Mouse (Mus musculus) brain, embryonic 14.5 days (tissue): ENCODE results near the gene Plekha6. TPM values are rescaled to one million over a fixed set of nuclear protein-coding genes. Genes with fewer than 3 reads are reported as not detected.

Source experiments
- DNase-seq: peaks from one replicate; pipeline ENCODE4 v3.0.0-alpha.2; 2011; ENCODE audit warnings: low read depth
- CTCF ChIP-seq: fragments of 200-500 bp; IDR thresholded peaks from 2 replicates; pipeline ENCODE4 v1.5.1; 2012; ENCODE audit warnings: inconsistent platforms, mild to moderate bottlenecking, moderate library complexity, borderline replicate concordance; ENCODE audit not compliant: insufficient read depth, insufficient read length; ENCODE audit errors: extremely low read depth
- POLR2A ChIP-seq: fragments of 200-500 bp; IDR thresholded peaks from 2 replicates; pipeline ENCODE4 v1.6.1; 2012; ENCODE audit warnings: mild to moderate bottlenecking, inconsistent platforms, borderline replicate concordance; ENCODE audit not compliant: poor library complexity, insufficient read depth, insufficient read length, severe bottlenecking; ENCODE audit errors: extremely low read depth
- polyA plus RNA-seq: library from polyadenylated mRNA; depleted of rRNA; stranded (reverse); fragments of >200 nt; gene quantifications from 2 replicates; pipeline ENCODE4 v1.2.3, GENCODE M21; 2012

Plekha6 gene
- polyA plus RNA-seq, 1 experiment: 78.3 TPM

- no peak for TF ChIP-seq CTCF
- TF ChIP-seq POLR2A: no peak
- DNase-seq: peak; percentile 97
These were observed 24.1 kb downstream of the Plekha6 start for GRCm38 (mm10) chr1:133187948-133188680.

- no peak for DNase-seq
- TF ChIP-seq CTCF (no peak), POLR2A (no peak)
These were observed 24.7 kb downstream of the Plekha6 start for GRCm38 (mm10) chr1:133188719-133189118.

DNA sequence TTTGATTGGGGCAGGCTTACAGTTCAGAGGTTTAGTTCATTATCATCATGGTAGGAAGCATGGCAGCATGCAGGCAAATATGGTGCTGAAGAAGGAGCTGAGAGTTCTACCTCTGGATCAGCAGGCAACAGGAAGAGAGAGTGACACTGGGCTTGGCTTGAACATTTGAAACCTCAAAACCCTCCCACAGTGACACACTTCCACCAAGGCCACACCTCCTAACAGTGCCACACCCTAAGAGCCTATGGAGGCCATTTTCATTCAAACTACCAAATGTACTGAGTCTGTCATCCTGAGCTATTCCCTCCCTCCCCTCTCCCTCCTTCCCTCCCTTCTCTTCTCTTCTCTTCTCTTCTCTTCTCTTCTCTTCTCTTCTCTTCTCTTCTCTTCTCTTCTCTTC lies 25.5 kb downstream of the Plekha6 start:
- no peak for DNase-seq
- no peak for TF ChIP-seq POLR2A
- TF ChIP-seq CTCF: no peak

GRCm38 (mm10) chr1:133190550-133190949 lies 26.5 kb downstream of the Plekha6 start:
- DNase-seq: no peak
- no peak for TF ChIP-seq CTCF
- no peak for TF ChIP-seq POLR2A

DNA sequence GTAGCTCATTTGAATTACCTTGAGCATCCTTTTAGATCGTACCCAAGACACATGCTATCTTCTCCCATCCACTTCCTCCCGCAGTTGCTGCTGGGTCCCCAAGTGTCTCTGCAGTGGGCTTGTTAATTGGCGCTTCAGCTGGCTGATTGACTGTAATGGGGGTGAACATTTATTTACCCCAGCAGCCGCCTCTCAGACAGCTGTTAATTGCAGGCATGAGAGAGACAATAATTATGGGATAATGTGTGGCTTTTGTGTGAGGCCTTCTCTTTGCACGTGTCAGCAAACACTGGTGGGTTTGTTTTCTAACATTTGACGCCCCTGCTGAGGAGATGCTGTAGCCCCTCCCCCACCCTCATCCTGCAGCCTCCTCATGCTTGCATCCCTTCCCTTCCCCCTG lies 32.2 kb downstream of the Plekha6 start:
- TF ChIP-seq CTCF (no peak), POLR2A (no peak)
- DNase-seq: peak; percentile 92

DNA sequence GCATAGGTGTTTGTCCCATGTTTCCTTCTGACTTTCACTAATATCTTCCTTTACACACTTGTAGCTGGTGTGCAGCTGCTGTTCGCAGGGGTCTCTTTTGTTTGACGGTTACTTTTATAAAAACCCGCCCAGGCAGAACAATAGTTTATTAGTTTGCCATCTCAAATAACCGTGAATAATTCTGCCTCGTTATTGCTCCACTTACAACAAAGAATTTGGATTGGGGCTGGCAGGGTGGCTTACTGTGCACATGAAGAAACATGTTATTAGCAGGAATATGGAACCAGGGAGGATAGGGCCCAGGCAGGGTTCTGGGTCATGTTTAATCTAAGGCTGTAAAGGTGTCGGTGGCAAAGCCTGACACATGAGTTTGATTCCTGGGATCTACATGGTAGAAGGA lies 33.3 kb downstream of the Plekha6 start:
- TF ChIP-seq CTCF (no peak), POLR2A (no peak)
- no peak for DNase-seq

DNA sequence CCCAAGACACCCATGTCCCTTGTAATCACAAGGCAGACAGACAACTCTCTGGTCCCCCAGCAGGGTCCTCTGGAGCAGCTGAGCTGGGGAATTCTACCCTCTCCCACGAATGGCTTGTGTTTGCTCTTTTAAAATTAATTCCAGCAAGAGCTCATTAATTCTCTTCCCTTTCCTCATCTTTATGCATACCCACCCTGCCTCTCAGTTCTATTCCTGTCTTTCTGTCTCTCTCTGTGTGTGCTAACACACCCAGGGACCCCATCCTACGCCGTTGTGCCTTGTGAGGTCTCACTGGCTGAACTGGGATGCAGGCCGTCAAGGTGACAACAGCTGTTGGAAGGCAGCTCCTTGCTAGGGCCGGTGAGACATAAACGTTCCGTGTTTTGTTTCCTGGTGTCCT lies 35.7 kb downstream of the Plekha6 start:
- no peak for TF ChIP-seq CTCF
- no peak for TF ChIP-seq POLR2A
- DNase-seq: peak; percentile 56

DNA sequence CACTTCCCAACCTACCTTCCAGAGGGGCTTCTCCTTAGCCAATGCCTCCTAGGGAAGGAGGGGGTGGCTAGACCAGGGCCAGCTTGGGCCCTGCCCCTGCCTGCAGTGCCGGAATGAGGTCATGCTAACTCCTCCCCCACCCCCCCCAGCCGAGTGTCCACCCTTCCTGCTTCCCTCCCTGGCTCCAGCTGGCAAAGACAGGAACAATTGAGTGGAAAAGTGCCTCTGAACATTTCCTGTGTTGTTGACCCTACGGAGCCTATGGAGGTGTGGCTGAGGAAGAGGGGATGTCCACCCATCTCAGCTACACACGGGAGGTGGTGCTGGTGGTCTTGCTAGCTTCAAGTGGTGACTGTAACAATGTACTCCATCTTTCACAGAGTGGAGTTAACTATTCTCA lies 37.5 kb downstream of the Plekha6 start:
- DNase-seq: no peak
- no peak for TF ChIP-seq CTCF
- TF ChIP-seq POLR2A: no peak

DNA sequence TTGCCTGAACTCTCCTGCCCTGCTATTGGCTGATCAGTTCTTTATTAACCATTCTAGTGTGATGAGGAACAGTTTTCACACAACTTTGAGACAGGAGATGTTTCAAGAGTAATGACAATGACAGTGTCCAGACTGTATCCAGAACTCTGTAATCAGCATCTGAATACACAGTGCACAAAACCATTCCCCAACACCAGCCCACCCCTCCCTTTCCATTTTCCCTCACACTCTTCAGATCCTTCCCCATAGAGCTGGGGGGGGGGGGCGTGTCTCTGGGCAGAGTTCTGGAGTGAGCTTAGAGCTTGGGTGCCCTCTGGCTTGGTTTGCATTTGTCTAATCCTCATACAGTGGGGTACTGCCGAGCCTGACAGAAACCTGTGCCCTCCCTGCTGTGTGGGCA lies 39.7 kb downstream of the Plekha6 start:
- DNase-seq: no peak
- TF ChIP-seq CTCF: no peak
- TF ChIP-seq POLR2A: no peak

DNA sequence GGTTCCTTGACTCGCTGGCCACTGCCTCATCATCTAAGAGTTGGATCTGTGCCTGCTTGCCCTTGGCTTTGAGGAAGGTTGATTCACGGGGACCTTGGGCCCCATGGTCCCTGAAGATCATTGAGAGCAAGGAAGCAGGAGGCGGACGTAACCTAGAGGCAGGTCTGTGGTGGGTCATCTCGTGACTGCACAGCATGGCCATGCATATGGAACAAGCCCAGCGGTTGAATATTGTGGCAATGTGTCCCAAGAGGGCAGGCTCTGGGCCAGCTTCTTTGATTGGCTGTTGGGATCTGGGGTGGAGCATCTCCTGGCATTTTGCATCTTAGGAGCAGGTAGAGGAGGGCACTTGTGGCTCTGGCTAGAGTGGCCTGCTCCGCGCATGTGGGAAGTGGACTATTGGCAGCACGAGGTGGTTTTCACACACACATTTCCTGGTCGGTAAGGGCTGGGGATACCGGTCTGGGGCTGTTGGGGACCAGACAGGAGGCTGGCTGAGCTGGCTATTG lies 40.4 kb downstream of the Plekha6 start:
- no peak for DNase-seq
- TF ChIP-seq POLR2A (no peak), CTCF (no peak)

DNA sequence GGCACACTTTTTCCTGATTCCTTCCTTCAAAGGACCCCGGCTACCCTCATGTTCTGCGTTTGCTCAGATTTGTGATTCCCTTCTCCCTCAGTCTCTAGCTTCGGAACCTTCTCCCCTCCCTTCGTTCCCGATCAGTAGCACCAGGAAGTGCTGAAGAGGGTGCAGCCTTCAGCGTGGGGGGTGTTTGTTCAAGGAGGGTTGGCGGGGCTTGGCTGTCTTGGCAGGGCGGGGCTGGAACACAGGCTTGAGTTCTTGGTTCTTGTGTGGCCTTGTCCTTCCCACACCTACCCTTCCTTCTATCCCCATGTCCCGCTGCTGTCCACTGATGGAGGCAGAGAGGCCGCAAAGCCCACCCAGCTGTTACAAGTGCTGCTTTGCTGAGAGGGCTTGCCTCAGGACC lies 41.0 kb downstream of the Plekha6 start:
- no peak for DNase-seq
- TF ChIP-seq POLR2A (no peak), CTCF (no peak)

GRCm38 (mm10) chr1:133208086-133208815 lies 44.2 kb downstream of the Plekha6 start:
- TF ChIP-seq CTCF: no peak
- peak; percentile 69 for DNase-seq

DNA sequence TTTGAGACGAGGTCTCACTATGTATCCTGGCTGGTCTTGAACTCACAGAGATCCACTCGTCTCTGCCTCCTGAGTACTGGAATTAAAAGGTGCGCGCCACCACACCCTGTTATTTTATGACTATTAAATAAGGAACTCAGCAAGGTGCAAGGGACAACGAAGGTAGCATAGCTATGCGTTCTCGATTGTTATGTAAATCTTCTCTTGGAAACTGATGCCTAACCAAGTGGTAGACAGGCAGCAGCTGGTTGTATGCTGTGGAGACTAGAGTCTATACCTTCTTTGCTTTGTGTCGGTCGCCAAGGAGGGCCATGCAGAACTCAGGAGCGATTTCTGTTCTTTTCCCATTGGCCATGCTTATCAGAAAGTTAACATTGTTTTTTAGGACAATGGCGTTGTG lies 45.0 kb downstream of the Plekha6 start:
- no peak for DNase-seq
- TF ChIP-seq CTCF: no peak
- TF ChIP-seq POLR2A: no peak
